Mouse (Mus musculus) kidney, postnatal 4 days (tissue): Measurements from ENCODE around the gene Ttc7.
"Not testable (repeated sequence)": the region's sequence is repeated elsewhere in the genome, so short reads cannot be mapped to it uniquely, and the experiment has no call there.

Source experiments
- DNase-seq, 2 experiments: peaks; one replicate each; pipeline ENCODE4 v3.0.0; 2021; ENCODE audit warnings: mixed read lengths in 2 of 2

The Ttc7 gene

GRCm38 (mm10) chr17:87286481-87287143 is 3.9 kb downstream of the Ttc7 start:
- no peak for DNase-seq

DNA sequence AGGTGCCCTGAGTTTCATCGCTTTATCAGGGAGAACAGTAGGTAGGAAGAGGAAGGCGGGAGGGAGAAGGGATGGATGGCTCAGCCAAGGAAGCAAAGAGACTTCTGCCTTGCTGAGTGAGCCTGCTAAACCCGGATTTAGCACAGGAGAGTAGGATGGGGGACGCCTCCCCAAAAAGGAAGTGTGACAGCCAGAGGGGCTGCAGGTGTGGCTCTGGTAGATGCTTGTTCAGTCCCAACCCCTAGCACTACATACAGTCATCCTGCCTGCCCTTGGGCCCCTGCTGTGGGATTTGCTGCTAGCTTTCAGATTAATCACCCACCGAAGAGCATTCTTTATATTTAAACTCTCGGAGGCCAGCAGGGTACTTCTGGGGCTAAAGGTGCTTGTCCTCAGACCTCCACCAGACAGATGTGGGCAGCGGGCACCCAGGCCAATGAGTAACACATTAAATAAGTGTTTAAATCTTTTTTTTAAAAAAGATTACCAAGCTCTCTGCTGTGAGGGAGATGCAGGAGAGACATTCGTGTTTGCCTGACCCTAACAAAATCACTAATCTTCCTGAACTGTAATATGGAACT is 4.6 kb downstream of the Ttc7 start:
- no peak for DNase-seq

DNA sequence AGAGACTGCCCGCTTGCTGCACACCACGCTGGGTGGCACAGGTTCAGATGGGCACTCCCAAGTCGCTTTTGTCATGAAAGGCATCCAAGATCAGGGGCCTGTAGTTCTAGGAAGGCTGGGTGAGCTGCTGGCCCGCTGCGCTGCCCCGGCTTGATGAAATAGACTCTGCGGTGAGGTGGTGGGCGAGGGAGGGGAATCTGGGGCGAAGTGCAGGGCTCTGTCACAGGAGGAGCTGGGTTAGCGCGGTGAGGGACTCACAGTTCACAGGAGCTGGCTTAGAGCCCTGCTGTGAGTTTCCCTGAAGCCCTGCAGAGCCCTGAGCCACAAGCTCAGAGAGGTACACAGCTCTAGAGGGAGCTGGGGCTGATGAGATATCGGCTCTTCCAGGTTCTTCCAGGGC is 5.4 kb downstream of the Ttc7 start:
- DNase-seq: no peak

DNA sequence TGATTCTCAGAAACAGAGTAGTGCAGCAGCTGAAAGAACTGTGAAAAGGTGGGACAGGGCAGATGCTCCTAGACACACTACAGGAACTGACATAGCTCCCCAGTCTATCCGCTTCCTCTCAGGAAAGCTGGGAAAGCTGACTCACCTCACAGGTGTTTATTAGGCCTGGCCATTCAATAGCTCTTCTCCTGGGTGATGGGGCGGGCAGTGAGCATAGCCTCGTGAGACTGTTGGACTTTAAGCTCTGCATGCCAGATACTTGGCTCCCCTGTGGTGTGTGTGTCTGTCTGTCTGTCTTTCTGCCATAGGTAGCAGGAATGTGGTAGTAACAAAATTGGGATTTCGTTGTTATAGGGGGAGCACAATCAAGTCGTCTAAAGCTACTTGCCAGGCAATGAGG is 6.7 kb downstream of the Ttc7 start:
- DNase-seq: peak in 1 of 2 experiments; percentile 33

GRCm38 (mm10) chr17:87291037-87291436 is 8.4 kb downstream of the Ttc7 start:
- no peak for DNase-seq

GRCm38 (mm10) chr17:87291782-87292181 is 9.1 kb downstream of the Ttc7 start:
- no peak for DNase-seq

DNA sequence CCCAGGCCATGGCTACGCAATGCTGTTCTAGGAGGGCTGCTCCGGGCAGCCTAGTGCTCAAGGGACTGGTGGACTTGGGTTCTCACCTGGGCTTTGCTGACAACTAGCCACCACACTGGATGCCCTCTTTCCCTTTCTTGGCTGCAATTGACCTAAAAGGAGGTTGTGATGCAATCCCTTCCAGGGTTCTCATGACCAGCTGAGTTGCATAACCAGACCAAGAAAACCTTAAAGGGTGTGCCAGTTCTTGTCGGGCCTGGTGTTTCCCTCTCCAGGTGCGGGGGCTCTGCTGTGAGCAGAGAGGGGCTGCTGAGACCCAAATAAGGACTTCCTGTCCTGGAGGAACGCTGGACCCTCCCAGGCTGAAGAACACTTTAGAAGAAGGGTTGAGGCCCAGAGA is 10.4 kb downstream of the Ttc7 start:
- no peak for DNase-seq

DNA sequence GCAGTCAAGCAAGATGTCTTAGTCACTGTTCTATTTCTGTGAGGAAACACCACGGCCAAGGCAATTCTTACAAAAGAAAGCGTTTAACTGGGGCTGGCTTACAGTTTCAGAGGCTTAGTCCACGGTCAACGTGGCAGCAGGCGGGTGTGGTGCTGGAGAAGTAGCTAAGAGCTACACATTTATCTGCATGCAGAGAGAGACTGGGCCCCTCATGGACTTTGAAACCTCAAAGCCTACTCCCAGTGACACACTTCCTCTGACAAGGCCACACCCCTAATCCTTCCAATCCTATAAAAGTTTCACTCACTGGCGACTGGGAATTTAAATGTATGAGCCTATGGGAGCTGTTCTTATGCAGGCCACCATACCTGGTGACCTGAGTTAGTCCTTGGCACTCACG is 13.1 kb downstream of the Ttc7 start:
- no peak for DNase-seq

GRCm38 (mm10) chr17:87296701-87297100 is 14.0 kb downstream of the Ttc7 start:
- DNase-seq: not testable (repeated sequence)

DNA sequence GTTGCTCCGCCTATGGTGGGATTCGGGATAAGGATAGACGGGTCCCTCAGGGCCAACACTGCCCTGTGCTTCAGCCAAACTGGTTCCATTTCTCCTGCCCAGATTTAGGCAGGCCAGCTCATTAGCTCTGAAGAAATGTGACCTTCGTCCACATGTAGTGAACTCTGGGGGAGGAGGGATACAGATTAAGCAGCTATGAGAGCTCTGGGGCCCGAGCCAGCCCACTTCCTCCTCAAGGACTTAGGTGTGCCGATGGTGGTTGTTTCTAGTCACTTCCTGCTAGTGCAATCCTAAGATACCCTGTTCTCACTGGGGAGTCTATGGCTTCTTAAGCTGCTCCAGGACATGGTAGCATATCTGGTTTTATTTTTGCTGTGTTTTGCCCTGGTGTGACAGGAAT is 16.3 kb downstream of the Ttc7 start:
- DNase-seq: no peak

GRCm38 (mm10) chr17:87300340-87300739 is 17.7 kb downstream of the Ttc7 start:
- DNase-seq: no peak

- not testable (repeated sequence) for DNase-seq
These were observed 18.9 kb downstream of the Ttc7 start for GRCm38 (mm10) chr17:87301607-87302006.

DNA sequence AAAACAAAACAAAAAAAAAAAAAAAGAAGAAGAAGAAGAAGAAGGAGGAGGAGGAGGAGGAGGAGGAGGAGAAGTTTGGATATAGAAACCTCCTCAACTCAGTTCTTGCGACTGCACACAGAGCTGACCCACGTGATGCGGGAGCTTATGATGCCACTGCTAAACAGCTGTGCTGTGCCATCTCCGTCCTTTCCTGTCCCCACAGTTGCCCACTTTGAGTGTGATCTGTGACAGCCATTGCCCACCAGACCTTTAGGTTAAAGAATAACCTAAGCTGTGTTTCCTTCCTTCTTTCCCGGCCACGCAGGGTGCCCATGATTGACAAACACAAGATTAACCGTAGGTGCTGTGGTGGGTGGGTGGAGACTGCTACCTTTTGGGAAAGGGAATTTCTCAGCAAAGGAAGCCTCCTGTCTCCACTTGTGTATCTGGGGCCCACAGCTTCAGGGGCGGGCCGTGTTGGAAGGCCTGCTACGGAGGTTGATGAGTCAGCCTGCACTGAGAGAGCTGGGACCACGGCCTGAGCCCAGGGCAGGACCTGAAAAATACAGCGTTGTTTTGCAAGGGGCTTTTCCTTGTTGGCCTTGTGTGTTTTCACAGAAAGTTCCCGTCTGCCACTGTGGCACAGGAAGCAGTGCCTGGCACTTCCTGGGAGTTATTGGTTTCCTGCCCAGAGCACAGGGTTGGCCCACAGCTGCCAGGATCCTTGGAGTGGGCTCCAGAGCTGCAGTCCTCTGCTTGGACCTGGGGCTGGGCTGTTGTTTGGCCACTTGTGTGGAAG is 19.5 kb downstream of the Ttc7 start:
- no peak for DNase-seq

DNA sequence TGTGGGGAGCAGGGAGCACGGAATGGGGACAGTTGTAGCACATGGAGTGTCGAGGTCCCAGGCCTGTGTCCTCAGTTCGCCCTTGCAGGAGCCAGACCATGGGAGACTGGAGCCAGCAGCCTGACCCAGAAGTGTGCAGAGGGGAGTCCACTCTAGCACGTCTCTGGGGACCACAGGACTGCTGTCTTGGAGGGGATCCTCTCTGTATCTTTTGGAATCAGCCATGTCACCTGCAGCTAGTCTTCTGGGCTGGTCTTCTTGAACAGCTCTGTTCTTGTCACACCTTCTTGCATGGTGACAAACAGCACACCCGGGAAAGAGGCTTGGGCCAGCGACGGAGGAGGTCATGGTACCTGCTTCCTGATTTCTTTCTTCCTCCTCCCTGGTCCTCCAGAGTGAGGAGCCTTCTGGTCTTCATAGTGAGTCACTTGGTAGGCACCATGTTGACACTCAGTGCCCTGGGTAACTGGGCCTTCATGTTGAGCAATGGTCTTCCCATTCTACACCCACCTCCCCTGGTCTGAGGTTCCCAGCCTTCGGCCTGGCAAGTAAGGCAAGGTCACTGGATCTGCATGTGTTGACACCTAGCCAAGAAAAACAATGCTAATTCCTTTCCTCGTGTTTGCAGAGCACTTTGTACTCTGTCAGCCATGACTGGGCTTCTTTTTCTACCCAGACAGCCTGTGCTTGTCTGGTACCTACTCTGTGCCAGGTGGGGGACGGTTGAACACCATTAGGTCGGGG is 21.6 kb downstream of the Ttc7 start:
- DNase-seq: no peak

DNA sequence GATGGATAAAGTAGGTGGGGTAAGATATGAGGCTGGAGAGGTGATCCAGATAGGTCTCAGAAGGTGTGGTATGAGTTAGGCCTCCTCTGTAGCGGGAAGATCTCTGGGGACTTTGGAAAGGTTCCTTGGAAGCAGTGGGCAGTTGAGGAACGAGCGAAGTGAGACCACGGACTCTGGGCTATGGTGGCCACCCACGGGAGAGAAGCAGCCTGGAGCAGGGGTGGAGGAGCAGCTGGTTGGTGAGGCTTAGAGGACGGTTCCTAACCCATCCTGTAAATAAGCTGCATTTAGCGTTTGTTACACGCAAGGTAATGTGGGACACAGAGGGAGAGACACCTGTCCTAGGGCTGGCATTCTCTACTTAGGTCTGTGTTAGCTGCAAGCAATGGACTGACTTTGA is 22.4 kb downstream of the Ttc7 start:
- DNase-seq: no peak

DNA sequence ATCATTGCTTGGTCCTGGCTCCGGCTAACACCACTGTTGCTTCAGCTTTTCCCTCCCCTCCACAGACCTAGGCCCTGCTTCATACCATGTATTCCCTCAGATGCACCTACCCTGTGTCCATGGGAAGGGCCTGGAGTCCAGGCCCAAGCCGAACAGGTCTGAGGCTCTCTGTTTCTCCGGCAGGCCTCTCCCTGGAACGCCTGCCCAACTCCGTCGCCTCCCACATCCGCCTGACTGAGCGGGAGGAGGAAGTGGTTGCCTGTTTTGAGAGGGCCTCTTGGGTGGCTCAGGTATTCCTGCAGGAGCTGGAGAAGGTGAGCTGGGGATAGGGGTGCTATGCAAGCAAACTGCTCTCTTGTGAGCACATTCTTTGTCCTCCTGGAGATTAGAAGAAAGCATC is 24.1 kb downstream of the Ttc7 start:
- peak; percentile 41 to 57 for DNase-seq

GRCm38 (mm10) chr17:87309073-87309788 is 26.5 kb downstream of the Ttc7 start:
- DNase-seq: no peak

DNA sequence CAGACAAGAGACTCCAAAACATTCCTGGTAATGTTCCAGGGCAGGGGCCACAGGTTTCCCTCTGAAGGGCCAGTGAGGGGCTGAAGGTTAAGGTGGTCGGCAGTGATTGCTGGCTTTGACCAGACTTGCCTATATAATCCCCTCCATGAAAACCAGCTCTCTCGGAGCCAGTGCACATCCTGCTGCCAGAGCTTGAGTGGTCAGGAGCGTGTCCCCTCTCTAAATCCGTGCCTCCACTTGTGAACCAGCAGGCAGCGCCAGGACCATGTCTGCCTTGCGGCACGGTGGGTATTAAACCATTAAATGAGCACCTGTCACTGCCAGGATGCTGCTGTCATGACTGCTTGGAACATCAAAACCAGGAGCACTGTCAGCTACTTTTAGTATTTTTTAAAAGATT is 27.8 kb downstream of the Ttc7 start:
- DNase-seq: no peak

DNA sequence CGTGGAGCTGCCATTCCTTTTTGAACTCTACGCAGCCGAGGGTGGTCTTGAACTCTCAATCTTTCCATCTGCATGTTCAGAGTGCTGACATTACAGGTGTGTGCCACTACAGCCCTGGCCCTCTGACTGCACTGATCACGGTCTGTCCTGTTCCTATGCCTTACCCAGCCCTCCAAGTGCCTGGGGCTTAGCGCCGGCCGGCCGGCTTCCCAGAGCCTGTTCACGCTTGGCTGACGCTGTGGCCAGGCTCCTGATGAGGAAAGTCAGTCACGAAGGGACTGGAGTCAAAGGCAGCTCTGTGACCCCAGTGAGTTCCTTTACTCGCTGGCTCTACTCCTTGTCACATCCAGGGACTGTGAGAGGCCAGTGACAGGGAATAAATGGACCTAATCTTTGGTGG is 29.7 kb downstream of the Ttc7 start:
- peak; percentile 65 to 79 for DNase-seq

DNA sequence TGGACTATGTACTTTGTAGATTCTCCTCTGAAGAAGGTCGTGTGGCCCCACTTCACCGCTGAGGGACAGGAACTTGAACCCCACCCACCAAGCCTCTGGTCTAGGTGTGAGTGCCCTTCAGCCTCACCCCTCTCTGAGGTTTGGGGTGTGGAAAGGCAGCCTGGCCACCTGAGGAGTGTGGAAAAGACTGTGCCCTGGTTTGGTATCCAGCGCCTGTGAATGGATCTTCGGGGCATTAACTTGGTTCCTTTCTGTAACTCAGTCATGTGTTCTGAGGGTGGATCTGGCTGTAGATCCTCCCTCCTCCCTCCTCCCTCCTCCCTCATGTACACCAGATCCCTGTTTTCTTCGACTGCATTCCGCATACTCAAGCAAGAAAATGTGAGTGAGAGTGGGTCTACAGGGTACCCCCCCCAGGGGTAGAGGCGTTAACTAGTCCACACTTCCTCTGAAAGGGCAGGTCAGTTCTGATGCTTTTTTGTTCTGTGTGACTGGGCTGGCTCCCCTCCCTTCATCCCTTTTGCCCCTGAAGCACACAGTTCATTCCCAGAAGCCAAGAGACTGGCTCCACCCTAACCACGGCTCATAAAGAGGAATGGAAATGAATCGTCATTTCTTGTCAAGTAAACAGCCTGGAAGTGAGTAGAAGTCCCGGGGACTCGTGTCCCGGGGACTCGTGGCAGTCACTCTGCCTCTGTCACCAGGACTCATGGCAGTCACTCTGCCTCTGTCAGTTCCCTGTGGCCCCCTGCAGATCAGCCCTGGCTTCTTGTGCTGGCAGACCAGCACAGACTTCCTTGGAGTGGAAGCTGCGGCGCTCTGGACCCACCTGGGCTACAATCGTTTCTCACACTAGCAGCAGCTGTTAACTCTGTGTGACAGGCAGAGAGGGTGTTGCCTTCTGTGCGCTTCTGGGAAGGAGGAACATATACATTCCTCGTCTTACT is 30.5 kb downstream of the Ttc7 start:
- no peak for DNase-seq

GRCm38 (mm10) chr17:87314121-87314520 is 31.4 kb downstream of the Ttc7 start:
- DNase-seq: no peak

- DNase-seq: peak; percentile 68 to 73
These were observed 31.9 kb downstream of the Ttc7 start for GRCm38 (mm10) chr17:87314530-87314946.
